Mouse (Mus musculus) thymus, postnatal 4 days (tissue): ENCODE data around the gene Gmeb2.
A peak's percentile ranks its signal among the peaks of the same experiment; 100 is the strongest.

Source experiments
- DNase-seq: peaks from one replicate; pipeline ENCODE4 v3.0.0; 2021

Gmeb2 gene

GRCm38 (mm10) chr2:181220361-181220760 is 67.5 kb downstream of the Gmeb2 start:
- no peak for DNase-seq

GRCm38 (mm10) chr2:181219538-181220216 is 68.2 kb downstream of the Gmeb2 start, which contains the start of gene Fndc11:
Gene Fndc11, plus strand, starts transcription at chr2:181220013.
- DNase-seq = peak; percentile 90

GRCm38 (mm10) chr2:181218881-181219485 is 68.9 kb downstream of the Gmeb2 start:
- no peak for DNase-seq

GRCm38 (mm10) chr2:181216037-181216436 is 71.8 kb downstream of the Gmeb2 start:
- no peak for DNase-seq

- DNase-seq = peak; percentile 54
Observed at GRCm38 (mm10) chr2:181213021-181213445, 74.8 kb downstream of the Gmeb2 start, which contains the start of gene Srms. Gene Srms, minus strand, starts transcription at chr2:181213185.

GRCm38 (mm10) chr2:181212389-181213020 is 75.3 kb downstream of the Gmeb2 start:
- peak; percentile 58 for DNase-seq

- no peak for DNase-seq
Observed at GRCm38 (mm10) chr2:181206118-181206517, 81.7 kb downstream of the Gmeb2 start.

- DNase-seq = no peak
Observed at GRCm38 (mm10) chr2:181205678-181206077, 82.2 kb downstream of the Gmeb2 start.

GRCm38 (mm10) chr2:181202886-181203285 is 84.9 kb downstream of the Gmeb2 start:
- no peak for DNase-seq

GRCm38 (mm10) chr2:181202422-181202821 is 85.4 kb downstream of the Gmeb2 start, which contains the start of gene Ptk6:
Gene Ptk6, minus strand, starts transcription at chr2:181202789.
- DNase-seq = no peak

GRCm38 (mm10) chr2:181201606-181202005 is 86.2 kb downstream of the Gmeb2 start:
- no peak for DNase-seq
